Mouse (Mus musculus) midbrain, embryonic 13.5 days (tissue): ENCODE measurements around the gene Megf9. TPM values are rescaled to one million over a fixed set of nuclear protein-coding genes. Genes with fewer than 3 reads are reported as not detected.

Experiments
- ATAC-seq: fragments of 200-750 bp; cut with Nextera tagmentation; 2 replicates; pipeline ENCODE4 v1.8.0; 2017; ENCODE audit warnings: mild to moderate bottlenecking, moderate TSS enrichment, moderate library complexity
- H3K27ac ChIP-seq: fragments of 300-500 bp; sonication (generic); 2 replicates; pipeline ENCODE4 v1.5.1; 2015; ENCODE audit warnings: inconsistent platforms, mild to moderate bottlenecking, moderate library complexity
- H3K27me3 ChIP-seq: fragments of 300-500 bp; sonication (generic); 2 replicates; pipeline ENCODE4 v1.6.1; 2015; ENCODE audit warnings: mild to moderate bottlenecking, inconsistent platforms
- H3K36me3 ChIP-seq: fragments of 300-500 bp; sonication (generic); 2 replicates; pipeline ENCODE4 v1.6.1; 2015; ENCODE audit warnings: mild to moderate bottlenecking, inconsistent platforms
- H3K4me1 ChIP-seq: fragments of 300-500 bp; sonication (generic); replicated peaks from 2 replicates; pipeline ENCODE4 v1.6.1; 2015; ENCODE audit warnings: inconsistent platforms
- H3K4me2 ChIP-seq: fragments of 300-500 bp; sonication (generic); replicated peaks from 2 replicates; pipeline ENCODE4 v1.6.1; 2015; ENCODE audit warnings: moderate library complexity, mild to moderate bottlenecking, inconsistent platforms
- H3K4me3 ChIP-seq: fragments of 300-500 bp; sonication (generic); replicated peaks from 2 replicates; pipeline ENCODE4 v1.5.1; 2015; ENCODE audit warnings: mild to moderate bottlenecking, inconsistent platforms
- H3K9ac ChIP-seq: fragments of 300-500 bp; sonication (generic); replicated peaks from 2 replicates; pipeline ENCODE4 v1.6.1; 2015; ENCODE audit warnings: mild to moderate bottlenecking, inconsistent platforms
- H3K9me3 ChIP-seq: fragments of 300-500 bp; sonication (generic); 2 replicates; pipeline ENCODE4 v1.6.1; 2016; ENCODE audit warnings: mild to moderate bottlenecking, inconsistent platforms
- WGBS: fragments of 180-500 bp; shearing (Covaris S2); methylation state at CpG from one replicate; pipeline ENCODE4 v1.1.7; 2015; 5-methylcytosine and 5-hydroxymethylcytosine counted together
- polyA plus RNA-seq: library from polyadenylated mRNA; unstranded; fragments of >200 nt; fragmentation: Nextera tagmentation; extraction: Ambion mirVana; gene quantifications from 2 replicates; pipeline ENCODE4 v1.2.1, GENCODE M21; 2015

Megf9 gene
- polyA plus RNA-seq, 1 experiment from 2014 or later, result 31.0 TPM

GRCm38 (mm10) chr4:70409456-70409855 is 125.3 kb downstream of the Megf9 start:
- H3K27me3 ChIP-seq, result 0 out of 2 replicates have a peak, but pooled peaks cover 3% of the 10 kb centered on the region
- 18% methylated on average over 9 of the region's 9 CpGs for WGBS
- peak overlapping the region; percentile 85 for H3K9ac ChIP-seq
- H3K27ac ChIP-seq, result no peak overlapping the region
- H3K9me3 ChIP-seq, result no peaks in the 10 kb centered on the region
- H3K4me2 ChIP-seq, result peak overlapping the region; percentile 71
- peaks cover 38% of the 10 kb centered on the region for H3K4me1 ChIP-seq
- ATAC-seq, result no peak; the same call in 1 of the 2 replicates
- H3K36me3 ChIP-seq, result no peaks in the 10 kb centered on the region
- peak overlapping the region; percentile 88 for H3K4me3 ChIP-seq

GRCm38 (mm10) chr4:70402109-70402819 is 132.5 kb downstream of the Megf9 start:
- peak; percentile 85 for ATAC-seq
- Histone ChIP-seq H3K4me1 (peaks cover 10% of the 10 kb centered on the region), H3K27ac (peak overlapping the region; percentile 40), H3K4me2 (no peak overlapping the region), H3K4me3 (no peak overlapping the region), H3K27me3 (no peaks in the 10 kb centered on the region), H3K9me3 (no peaks in the 10 kb centered on the region), H3K36me3 (peaks cover 21% of the 10 kb centered on the region), H3K9ac (no peak overlapping the region)
- WGBS, result 51% methylated on average over 9 of the region's 9 CpGs

- ATAC-seq, result no peak
- WGBS, result 87% methylated on average over 5 of the region's 5 CpGs
- H3K36me3 ChIP-seq, result peaks cover 21% of the 10 kb centered on the region
- H3K27me3 ChIP-seq, result no peaks in the 10 kb centered on the region
- H3K27ac ChIP-seq, result no peak overlapping the region
- no peaks in the 10 kb centered on the region for H3K9me3 ChIP-seq
- H3K9ac ChIP-seq, result no peak overlapping the region
- no peak overlapping the region for H3K4me3 ChIP-seq
- no peak overlapping the region for H3K4me2 ChIP-seq
- no peaks in the 10 kb centered on the region; the same call in 1 of the 2 replicates for H3K4me1 ChIP-seq
Observed at GRCm38 (mm10) chr4:70399476-70399875, 135.3 kb downstream of the Megf9 start.

- Histone ChIP-seq H3K9me3 (no peaks in the 10 kb centered on the region), H3K27ac (no peak overlapping the region), H3K4me3 (no peak overlapping the region), H3K4me2 (no peak overlapping the region), H3K36me3 (peaks cover 22% of the 10 kb centered on the region), H3K27me3 (no peaks in the 10 kb centered on the region), H3K9ac (no peak overlapping the region), H3K4me1 (no peaks in the 10 kb centered on the region; the same call in 1 of the 2 replicates)
- WGBS, result 89% methylated on average over 2 of the region's 2 CpGs
- no peak for ATAC-seq
Observed at GRCm38 (mm10) chr4:70399074-70399473, 135.7 kb downstream of the Megf9 start.

GRCm38 (mm10) chr4:70398088-70398487 is 136.7 kb downstream of the Megf9 start:
- peaks cover 27% of the 10 kb centered on the region for H3K36me3 ChIP-seq
- H3K27ac ChIP-seq, result no peak overlapping the region
- H3K4me2 ChIP-seq, result no peak overlapping the region
- H3K4me1 ChIP-seq, result no peaks in the 10 kb centered on the region; the same call in 1 of the 2 replicates
- H3K4me3 ChIP-seq, result no peak overlapping the region
- ATAC-seq, result no peak
- no peaks in the 10 kb centered on the region for H3K9me3 ChIP-seq
- WGBS, result 87% methylated on average over 4 of the region's 4 CpGs
- H3K27me3 ChIP-seq, result no peaks in the 10 kb centered on the region
- no peak overlapping the region for H3K9ac ChIP-seq

GRCm38 (mm10) chr4:70396701-70397100 is 138.1 kb downstream of the Megf9 start:
- no peaks in the 10 kb centered on the region for H3K9me3 ChIP-seq
- H3K36me3 ChIP-seq, result peaks cover 22% of the 10 kb centered on the region
- 91% methylated on average over 5 of the region's 5 CpGs for WGBS
- H3K27me3 ChIP-seq, result no peaks in the 10 kb centered on the region
- no peak overlapping the region for H3K4me3 ChIP-seq
- no peak for ATAC-seq
- no peak overlapping the region for H3K4me2 ChIP-seq
- no peaks in the 10 kb centered on the region for H3K4me1 ChIP-seq
- no peak overlapping the region for H3K9ac ChIP-seq
- H3K27ac ChIP-seq, result no peak overlapping the region

- H3K36me3 ChIP-seq, result peaks cover 16% of the 10 kb centered on the region
- 87% methylated on average over 2 of the region's 2 CpGs for WGBS
Observed at GRCm38 (mm10) chr4:70394736-70395135, 140.1 kb downstream of the Megf9 start.

GRCm38 (mm10) chr4:70391760-70392372 is 142.9 kb downstream of the Megf9 start:
- peaks cover 12% of the 10 kb centered on the region for H3K36me3 ChIP-seq
- no peaks in the 10 kb centered on the region for H3K4me1 ChIP-seq
- H3K9me3 ChIP-seq, result no peaks in the 10 kb centered on the region
- no peaks in the 10 kb centered on the region for H3K27me3 ChIP-seq
- H3K27ac ChIP-seq, result no peak overlapping the region
- 92% methylated on average over 11 of the region's 11 CpGs for WGBS
- no peak overlapping the region for H3K9ac ChIP-seq
- no peak for ATAC-seq
- no peak overlapping the region for H3K4me2 ChIP-seq
- no peak overlapping the region for H3K4me3 ChIP-seq

More at GRCm38 (mm10) chr4:70394736-70395135, 140.1 kb downstream of the Megf9 start:
- Histone ChIP-seq H3K9ac (no peak overlapping the region), H3K4me3 (no peak overlapping the region), H3K27me3 (no peaks in the 10 kb centered on the region), H3K4me2 (no peak overlapping the region), H3K27ac (no peak overlapping the region), H3K4me1 (no peaks in the 10 kb centered on the region), H3K9me3 (no peaks in the 10 kb centered on the region)
- ATAC-seq, result no peak

- Histone ChIP-seq H3K4me2 (no peak overlapping the region), H3K9ac (no peak overlapping the region), H3K4me3 (no peak overlapping the region), H3K9me3 (no peaks in the 10 kb centered on the region), H3K4me1 (no peaks in the 10 kb centered on the region), H3K27ac (no peak overlapping the region), H3K36me3 (peaks cover 12% of the 10 kb centered on the region), H3K27me3 (no peaks in the 10 kb centered on the region)
- ATAC-seq, result no peak
- WGBS, result 96% methylated on average over 9 of the region's 9 CpGs
Observed at GRCm38 (mm10) chr4:70391073-70391472, 143.7 kb downstream of the Megf9 start.

GRCm38 (mm10) chr4:70386206-70386605 is 148.6 kb downstream of the Megf9 start:
- ATAC-seq, result no peak
- no peaks in the 10 kb centered on the region for H3K9me3 ChIP-seq

GRCm38 (mm10) chr4:70377359-70377758 is 157.4 kb downstream of the Megf9 start:
- no peaks in the 10 kb centered on the region for H3K27me3 ChIP-seq
- no peak overlapping the region for H3K9ac ChIP-seq
- no peaks in the 10 kb centered on the region for H3K4me1 ChIP-seq
- no peak overlapping the region for H3K4me2 ChIP-seq
- H3K36me3 ChIP-seq, result peaks cover 32% of the 10 kb centered on the region
- H3K4me3 ChIP-seq, result no peak overlapping the region
- 68% methylated on average over 4 of the region's 4 CpGs for WGBS
- no peaks in the 10 kb centered on the region for H3K9me3 ChIP-seq
- no peak for ATAC-seq
- H3K27ac ChIP-seq, result no peak overlapping the region

More at GRCm38 (mm10) chr4:70386206-70386605, 148.6 kb downstream of the Megf9 start:
- Histone ChIP-seq H3K27ac (no peak overlapping the region), H3K4me2 (no peak overlapping the region), H3K4me3 (no peak overlapping the region), H3K4me1 (no peaks in the 10 kb centered on the region), H3K9ac (no peak overlapping the region), H3K27me3 (no peaks in the 10 kb centered on the region), H3K36me3 (peaks cover 6% of the 10 kb centered on the region; the same call in 1 of the 2 replicates)
- 95% methylated on average over 5 of the region's 5 CpGs for WGBS
